Mouse (Mus musculus): ENCODE results near the gene Omd. TPM values are rescaled to one million over a fixed set of nuclear protein-coding genes. Genes with fewer than 3 reads are reported as not detected.

Omd gene
- polyA plus RNA-seq, 1 experiment from 2014 or later: 0.99 TPM

GRCm38 (mm10) chr13:49628167-49628566 is 45.9 kb downstream of the Omd start:
- Histone ChIP-seq H3K27me3 (ENCODE audit: poor library complexity, severe bottlenecking) (no peaks in the 10 kb centered on the region), H3K4me3 (no peak overlapping the region)

GRCm38 (mm10) chr13:49629076-49629475 is 46.8 kb downstream of the Omd start:
- Histone ChIP-seq H3K27me3 (ENCODE audit: poor library complexity, severe bottlenecking) (no peaks in the 10 kb centered on the region), H3K36me3 (replicated peaks) (peaks cover 2% of the 10 kb centered on the region; the same call in 1 of the 2 replicates), H3K4me3 (no peak overlapping the region), H3K9me3 (no peaks in the 10 kb centered on the region), H3K4me1 (no peaks in the 10 kb centered on the region), H3K27ac (no peak overlapping the region)
- DNase-seq (ENCODE audit: extremely low spot score, low spot score): no peak
- WGBS: 85% methylated on average over 2 of the region's 2 CpGs

More at GRCm38 (mm10) chr13:49628167-49628566, 45.9 kb downstream of the Omd start:
- no peak for DNase-seq (ENCODE audit: extremely low spot score, low spot score)
- Histone ChIP-seq H3K36me3 (replicated peaks) (peaks cover 2% of the 10 kb centered on the region; the same call in 1 of the 2 replicates), H3K9me3 (no peaks in the 10 kb centered on the region), H3K27ac (no peak overlapping the region), H3K4me1 (no peaks in the 10 kb centered on the region)

DNA sequence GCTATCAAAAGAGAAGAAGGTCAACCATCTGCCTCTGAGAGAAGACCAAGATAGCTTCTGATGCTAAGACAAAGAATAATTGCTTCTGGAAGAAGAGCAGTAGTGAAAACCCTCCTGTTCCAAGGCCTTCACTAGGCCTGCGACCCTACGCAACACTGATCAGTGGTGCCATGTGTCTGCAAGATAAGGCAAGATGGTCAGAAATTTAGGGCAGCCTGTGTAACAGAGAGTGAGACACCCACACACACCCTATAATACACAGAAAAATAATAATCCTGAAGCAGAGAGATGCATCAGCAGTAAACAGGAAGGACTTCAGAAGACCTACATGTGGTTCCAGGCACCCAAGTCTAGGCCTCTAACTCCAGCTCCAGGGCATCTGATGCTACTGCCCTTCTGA is 57.7 kb downstream of the Omd start:
- no peak overlapping the region for H3K4me3 ChIP-seq
- peaks cover 18% of the 10 kb centered on the region; the same call in 1 of the 2 replicates for H3K36me3 ChIP-seq (replicated peaks)
- H3K9me3 ChIP-seq: no peaks in the 10 kb centered on the region
- no peak for DNase-seq (ENCODE audit: extremely low spot score, low spot score)
- no peaks in the 10 kb centered on the region for H3K4me1 ChIP-seq
- 94% methylated on average over 2 of the region's 2 CpGs for WGBS
- no peaks in the 10 kb centered on the region for H3K27me3 ChIP-seq (ENCODE audit: poor library complexity, severe bottlenecking)
- no peak overlapping the region for H3K27ac ChIP-seq

Other genes with a start within 250 kb of the Omd start
- 26.2 and 28.8 TPM in 2 replicates for gene Bicd2, start 240.9 kb upstream of the Omd start, polyA plus RNA-seq (2016; fragmentation: Nextera tagmentation; extraction: Ambion mirVana)
- 18.7 and 20.4 TPM in 2 replicates for gene Ippk, start 161.2 kb upstream of the Omd start, polyA plus RNA-seq (2016; fragmentation: Nextera tagmentation; extraction: Ambion mirVana)
- 1.5 and 1.8 TPM in 2 replicates for gene Tes3-ps, start 89.1 kb upstream of the Omd start, polyA plus RNA-seq (2016; fragmentation: Nextera tagmentation; extraction: Ambion mirVana)
- gene Ecm2, start 77.7 kb upstream of the Omd start, polyA plus RNA-seq (2016; fragmentation: Nextera tagmentation; extraction: Ambion mirVana): 0.34 and 0.63 TPM in 2 replicates
- 0.18 and 0.21 TPM in 2 replicates for gene Aspn, start 38.0 kb upstream of the Omd start, polyA plus RNA-seq (2016; fragmentation: Nextera tagmentation; extraction: Ambion mirVana)
- gene Ogn, start 25.6 kb downstream of the Omd start, polyA plus RNA-seq (2016; fragmentation: Nextera tagmentation; extraction: Ambion mirVana): 1.7 and 2.6 TPM in 2 replicates
- 36.4 and 37.1 TPM in 2 replicates for gene Cenpp, start 70.3 kb downstream of the Omd start, polyA plus RNA-seq (2016; fragmentation: Nextera tagmentation; extraction: Ambion mirVana)
- gene Nol8, start 70.6 kb downstream of the Omd start, polyA plus RNA-seq (2016; fragmentation: Nextera tagmentation; extraction: Ambion mirVana): 23.1 and 25.9 TPM in 2 replicates
- gene Iars, start 99.6 kb downstream of the Omd start, polyA plus RNA-seq (2016; fragmentation: Nextera tagmentation; extraction: Ambion mirVana): 120 and 125 TPM in 2 replicates
- gene Gm30302, start 216.5 kb downstream of the Omd start, polyA plus RNA-seq (2016; fragmentation: Nextera tagmentation; extraction: Ambion mirVana): not detected in 2 replicates

Data from forebrain, embryonic 10.5 days (tissue).